Comparison of ENCODE assay signal across 22 mouse cellular contexts in genomic region chr11:98335250-98335649, GRCm38 (mm10). TPM values are rescaled to one million over a fixed set of nuclear protein-coding genes. Genes with fewer than 3 reads are reported as not detected.
DNase-seq lines count a peak whose midpoint lies in the region; ATAC-seq lines count a peak whose summit lies in the region.
"Had no signal": no experiment of that assay in that cellular context is flagged by ENCODE, and none has a peak within 500 bp of the region (broad histone marks: within the 10 kb centered on the region; RNA-seq: fewer than 3 reads in every experiment).

No protein-coding gene starts in this region.

- WGBS in hindbrain, embryonic 15.5 days, result 11% methylated on average over 9 of the region's 9 CpGs
- 11% methylated on average over 9 of the region's 9 CpGs for WGBS in hindbrain, embryonic 12.5 days

- H3K4me3 ChIP-seq in hindbrain, embryonic 15.5 days, result no peak overlapping the region
- H3K4me3 ChIP-seq in hindbrain, embryonic 12.5 days, result no peak overlapping the region
- H3K4me3 ChIP-seq: heart, adult 2 months; liver, embryonic 13.5 days had no signal

- DNase-seq in cerebellum, adult 9-11 months, result peak; percentile 71
- no peak for DNase-seq in cerebellum, postnatal 36 days
- DNase-seq in MEL-GATA-1-ER (ENCODE audit: extremely low read depth, low read depth), result peak; percentile 33
- DNase-seq: B cell, adult 2 months; gastrocnemius, postnatal 25 days; heart, adult 2 months; heart, postnatal 36 days; kidney, postnatal 4 days; layer of hippocampus, adult 9-11 months; liver, embryonic 13.5 days; thymus, adult 2 months had no signal

- H3K36me3 ChIP-seq in hindbrain, embryonic 15.5 days, result no peaks in the 10 kb centered on the region
- no peaks in the 10 kb centered on the region for H3K36me3 ChIP-seq in hindbrain, embryonic 12.5 days
- H3K36me3 ChIP-seq: limb, embryonic 10.5 days; liver, embryonic 13.5 days had no signal

- peaks cover 85% of the 10 kb centered on the region for H3K27me3 ChIP-seq in hindbrain, embryonic 15.5 days
- peaks cover 98% of the 10 kb centered on the region for H3K27me3 ChIP-seq in hindbrain, embryonic 12.5 days

- peaks cover 47% of the 10 kb centered on the region for H3K4me1 ChIP-seq in hindbrain, embryonic 15.5 days (replicated peaks)
- H3K4me1 ChIP-seq in hindbrain, embryonic 12.5 days, result peaks cover 37% of the 10 kb centered on the region

- H3K27ac ChIP-seq in hindbrain, embryonic 15.5 days (replicated peaks), result no peak overlapping the region
- H3K27ac ChIP-seq in hindbrain, embryonic 12.5 days, result no peak overlapping the region
- H3K27ac ChIP-seq: heart, adult 2 months; limb, embryonic 10.5 days; liver, embryonic 13.5 days had no signal

- H3K4me2 ChIP-seq in hindbrain, embryonic 15.5 days, result peak overlapping the region; percentile 64; the same call in 1 of the 2 replicates
- no peak overlapping the region for H3K4me2 ChIP-seq in hindbrain, embryonic 12.5 days (replicated peaks)

- ATAC-seq in hindbrain, embryonic 15.5 days (ENCODE audit: low FRiP score, low read depth), result no peak
- no peak for ATAC-seq in hindbrain, embryonic 12.5 days (ENCODE audit: low FRiP score)
- ATAC-seq in megakaryocyte progenitor cell, adult 5-6 weeks (replicated peaks; ENCODE audit: poor library complexity), result peak; percentile 62
- ATAC-seq in megakaryocyte, adult 5-6 weeks (ENCODE audit: poor library complexity, severe bottlenecking), result no peak
- ATAC-seq: hindbrain, embryonic 16.5 days; intestine, embryonic 16.5 days had no signal

- H3K9ac ChIP-seq in hindbrain, embryonic 15.5 days, result no peak overlapping the region
- no peak overlapping the region for H3K9ac ChIP-seq in hindbrain, embryonic 12.5 days
- H3K9ac ChIP-seq: liver, embryonic 13.5 days had no signal

- H3K9me3 ChIP-seq in hindbrain, embryonic 15.5 days, result no peaks in the 10 kb centered on the region
- H3K9me3 ChIP-seq in hindbrain, embryonic 12.5 days (replicated peaks), result no peaks in the 10 kb centered on the region
- H3K9me3 ChIP-seq: limb, embryonic 10.5 days; liver, embryonic 13.5 days had no signal

RNA-seq across cellular contexts. Expression of gene Neurod2, which starts 5.8 kb away (rescaled TPM):
- 20.9 and 28.6 TPM in 2 replicates for polyA plus RNA-seq in hindbrain, embryonic 15.5 days (2015; fragmentation: Nextera tagmentation; extraction: Ambion mirVana)
- 7.2 and 10.2 TPM in 2 replicates for polyA plus RNA-seq in hindbrain, embryonic 12.5 days (2016; fragmentation: Nextera tagmentation; extraction: Ambion mirVana)
- total RNA-seq in megakaryocyte progenitor cell, adult 5-6 weeks (2015), result not detected in 2 replicates
- not detected in 2 replicates for total RNA-seq in megakaryocyte progenitor cell, adult 5-6 weeks (2017)
- not detected in 2 replicates for total RNA-seq in megakaryocyte, adult 5-6 weeks (2015)
- not detected in 2 replicates for total RNA-seq in megakaryocyte, adult 5-6 weeks (2017)
- total RNA-seq: gastrocnemius, postnatal 25 days; heart, adult 2 months; heart, postnatal 36 days had no signal
- polyA plus RNA-seq: heart, adult 2 months; heart, embryonic 14.5 days; kidney, embryonic 14.5 days; limb, embryonic 10.5 days; liver, embryonic 13.5 days; lung, embryonic 16.5 days had no signal

RNA-seq across cellular contexts. Expression of gene Ppp1r1b, which starts 13.0 kb away (rescaled TPM):
- 6.1 and 6.9 TPM in 2 replicates for polyA plus RNA-seq in hindbrain, embryonic 15.5 days (2015; fragmentation: Nextera tagmentation; extraction: Ambion mirVana)
- 0.37 and 0.52 TPM in 2 replicates for polyA plus RNA-seq in hindbrain, embryonic 12.5 days (2016; fragmentation: Nextera tagmentation; extraction: Ambion mirVana)
- total RNA-seq in megakaryocyte progenitor cell, adult 5-6 weeks (2015), result not detected in 2 replicates
- total RNA-seq in megakaryocyte progenitor cell, adult 5-6 weeks (2017), result not detected in 2 replicates
- total RNA-seq in megakaryocyte, adult 5-6 weeks (2015), result not detected in 2 replicates
- total RNA-seq in megakaryocyte, adult 5-6 weeks (2017), result not detected in 2 replicates

RNA-seq across cellular contexts. Expression of gene Stard3, which starts 22.9 kb away (rescaled TPM):
- polyA plus RNA-seq in hindbrain, embryonic 15.5 days (2015; fragmentation: Nextera tagmentation; extraction: Ambion mirVana), result 36.5 and 40.3 TPM in 2 replicates
- polyA plus RNA-seq in hindbrain, embryonic 12.5 days (2016; fragmentation: Nextera tagmentation; extraction: Ambion mirVana), result 49.0 and 50.0 TPM in 2 replicates
- 11.1 and 12.0 TPM in 2 replicates for total RNA-seq in megakaryocyte progenitor cell, adult 5-6 weeks (2015)
- 17.8 and 23.1 TPM in 2 replicates for total RNA-seq in megakaryocyte progenitor cell, adult 5-6 weeks (2017)
- total RNA-seq in megakaryocyte, adult 5-6 weeks (2015), result 24.0 and 28.5 TPM in 2 replicates
- 36.0 and 39.9 TPM in 2 replicates for total RNA-seq in megakaryocyte, adult 5-6 weeks (2017)

RNA-seq across cellular contexts. Expression of gene Tcap, which starts 48.4 kb away (rescaled TPM):
- polyA plus RNA-seq in hindbrain, embryonic 15.5 days (2015; fragmentation: Nextera tagmentation; extraction: Ambion mirVana), result 0.39 TPM in 1 of 2 replicates, not detected in the other
- 0.31 and 1.7 TPM in 2 replicates for polyA plus RNA-seq in hindbrain, embryonic 12.5 days (2016; fragmentation: Nextera tagmentation; extraction: Ambion mirVana)
- not detected in 2 replicates for total RNA-seq in megakaryocyte progenitor cell, adult 5-6 weeks (2015)
- total RNA-seq in megakaryocyte progenitor cell, adult 5-6 weeks (2017), result not detected in 2 replicates
- total RNA-seq in megakaryocyte, adult 5-6 weeks (2015), result not detected in 2 replicates
- not detected in 2 replicates for total RNA-seq in megakaryocyte, adult 5-6 weeks (2017)
- polyA plus RNA-seq: midbrain, embryonic 14.5 days had no signal

RNA-seq across cellular contexts. Expression of gene Pnmt, which starts 51.0 kb away (rescaled TPM):
- 3.7 and 4.0 TPM in 2 replicates for polyA plus RNA-seq in hindbrain, embryonic 15.5 days (2015; fragmentation: Nextera tagmentation; extraction: Ambion mirVana)
- polyA plus RNA-seq in hindbrain, embryonic 12.5 days (2016; fragmentation: Nextera tagmentation; extraction: Ambion mirVana), result 1.0 and 1.1 TPM in 2 replicates
- total RNA-seq in megakaryocyte progenitor cell, adult 5-6 weeks (2015), result not detected in 2 replicates
- not detected in 2 replicates for total RNA-seq in megakaryocyte progenitor cell, adult 5-6 weeks (2017)
- not detected in 2 replicates for total RNA-seq in megakaryocyte, adult 5-6 weeks (2015)
- total RNA-seq in megakaryocyte, adult 5-6 weeks (2017), result not detected in 2 replicates
- polyA plus RNA-seq: liver, embryonic 13.5 days had no signal

Comparison
In these comparisons a context has a peak if more than half of its experiments do, and no peak if none do; other contexts are left out.
1. DNase-seq: peak in cerebellum, adult 9-11 months (single experiment) and MEL-GATA-1-ER (single experiment); none in cerebellum, postnatal 36 days (0 of 2).